Mouse (Mus musculus): ENCODE measurements around the gene Nipal3.

DNA sequence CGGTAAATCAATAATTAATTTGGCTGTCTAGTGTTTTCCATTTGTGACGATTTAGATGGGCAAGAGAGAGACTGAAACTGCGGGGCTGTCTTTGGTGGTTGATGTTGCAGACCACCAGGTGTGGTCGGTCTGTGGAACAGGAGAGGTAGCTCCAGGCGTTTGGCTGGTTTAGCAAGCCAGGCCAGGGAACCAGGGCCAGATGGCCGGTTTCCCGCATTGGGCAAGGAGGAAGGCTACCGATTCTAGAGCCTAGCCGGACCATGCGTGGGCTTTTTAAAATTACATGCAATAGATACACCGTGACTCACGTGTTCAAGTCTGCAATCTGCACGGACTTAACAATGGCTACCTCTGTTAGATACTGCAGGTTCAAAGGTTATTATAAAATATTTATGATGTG lies 73.9 kb downstream of the Nipal3 start:
- TF ChIP-seq POLR2A (IDR thresholded peaks at IDR 0.05; ENCODE audit: low read depth, low read length), result no peak
- TF ChIP-seq CTCF (conservative IDR thresholded peaks at IDR 0.05 in 1 of 2, IDR thresholded peaks at IDR 0.05 in 1 of 2; ENCODE audit: low read depth in 2 of 2, low read length in 2 of 2), result no peak
- TF ChIP-seq EP300 (IDR thresholded peaks at IDR 0.05; ENCODE audit: low read length), result no peak
- TF ChIP-seq ETS1 (conservative IDR thresholded peaks at IDR 0.05; ENCODE audit: low read depth, low read length), result no peak
- TF ChIP-seq MAZ (IDR thresholded peaks at IDR 0.05; ENCODE audit: low read depth, low read length), result no peak

Measured in CH12.LX (cell line).